Mouse (Mus musculus) heart, postnatal 10 days (tissue): ENCODE results near the gene Tmem171. TPM values are rescaled to one million over a fixed set of nuclear protein-coding genes. Genes with fewer than 3 reads are reported as not detected.

ENCODE experiments used
- DNase-seq, 2 experiments: peaks; one replicate each; pipeline ENCODE4 v3.0.0; 2021
- intact Hi-C: fragments of 180-260 bp; cut with DNase I; formaldehyde crosslinking; loops from one replicate; pipeline ENCODE4 v1.15.1; 2025
- total RNA-seq, 2 experiments: library from RNA; stranded (reverse); gene quantifications; 2 replicates each; pipeline ENCODE4 v1.2.3; 2021

Gene Tmem171
- total RNA-seq, 2 experiments from 2014 or later: 9.6 to 12.0 TPM

- peak; percentile 45 to 51 for DNase-seq
- intact Hi-C loops: no loop called here
Measured at GRCm38 (mm10) chr13:98651228-98651977, 43.2 kb downstream of the Tmem171 start.

- DNase-seq: no peak
- intact Hi-C loops: no loop called here
Measured at GRCm38 (mm10) chr13:98647775-98648568, 46.7 kb downstream of the Tmem171 start.

- no peak for DNase-seq
- intact Hi-C loops: no loop called here
Measured at GRCm38 (mm10) chr13:98638507-98639166, 56.0 kb downstream of the Tmem171 start.

- intact Hi-C loops: no loop called here
- no peak for DNase-seq
Measured at GRCm38 (mm10) chr13:98637145-98637544, 57.5 kb downstream of the Tmem171 start, which contains the start of gene Tmem174. Gene Tmem174, minus strand, starts transcription at chr13:98637410.

- intact Hi-C loops: no loop called here
- DNase-seq: no peak
Measured at GRCm38 (mm10) chr13:98636571-98636970, 58.1 kb downstream of the Tmem171 start.

Other genes starting within 250 kb of the Tmem171 start
- not detected for gene Gm10320, start 202.8 kb downstream of the Tmem171 start, total RNA-seq
- not detected for gene Tmem174, start 57.4 kb downstream of the Tmem171 start, total RNA-seq
- gene Fcho2, start 120.6 kb upstream of the Tmem171 start, total RNA-seq: 10 to 100 TPM; 42.4 to 48.2 TPM
- gene Tnpo1, start 231.6 kb upstream of the Tmem171 start, total RNA-seq: 10 to 100 TPM; 87.6 to 90.6 TPM